Mouse (Mus musculus): ENCODE results near the gene Gm49380. TPM values are rescaled to one million over a fixed set of nuclear protein-coding genes. Genes with fewer than 3 reads are reported as not detected.

Gm49380 gene
- total and polyA plus RNA-seq, 3 experiments = 0.24 TPM; not detected in 2

DNA sequence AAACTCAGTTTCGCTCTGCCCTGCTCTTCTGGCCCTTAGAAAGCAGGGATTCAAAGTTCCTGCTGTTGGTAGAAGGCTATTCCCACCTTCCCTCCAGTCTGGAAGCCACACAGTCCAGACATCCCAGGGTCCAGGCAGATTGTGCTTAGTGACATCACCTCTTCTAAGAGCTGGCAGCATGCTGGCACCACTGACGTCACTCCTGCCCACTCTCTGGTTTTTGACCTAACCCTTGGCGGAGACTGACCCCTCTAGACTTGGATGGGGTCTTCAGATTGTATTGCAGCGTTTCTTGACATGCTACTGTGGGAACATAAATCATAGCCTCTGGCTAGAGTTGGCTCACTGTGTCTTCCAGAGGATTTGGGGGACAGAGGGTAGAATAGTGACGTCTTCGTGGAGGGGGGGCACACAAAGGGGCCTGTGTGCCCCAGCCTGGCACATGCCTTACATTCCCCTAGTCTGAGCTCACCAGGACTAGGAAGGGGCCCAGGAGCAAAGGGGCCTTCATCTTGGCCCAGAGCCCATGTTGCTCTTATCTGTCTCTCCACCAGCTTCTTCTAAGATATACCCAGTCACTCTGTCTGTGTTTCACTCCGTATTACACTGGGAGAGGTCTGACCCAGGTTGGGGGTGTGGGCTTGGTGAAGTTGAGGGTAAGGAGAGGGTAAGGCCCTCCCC lies 22.6 kb upstream of the Gm49380 start (continued):
- no peak for TF ChIP-seq MAZ (IDR thresholded peaks at IDR 0.05; ENCODE audit: low read depth, low read length)
- TF ChIP-seq POLR2A (IDR thresholded peaks at IDR 0.05; ENCODE audit: control insufficient read depth in 1 of 2, insufficient read depth in 1 of 2, low read depth in 1 of 2, low read length in 2 of 2, poor library complexity in 1 of 2) = no peak
- TF ChIP-seq CHD2 (IDR thresholded peaks at IDR 0.05; ENCODE audit: low read length) = no peak
- TF ChIP-seq JUND (IDR thresholded peaks at IDR 0.05; ENCODE audit: low read depth, low read length) = no peak
- no peak for TF ChIP-seq E2F4 (IDR thresholded peaks at IDR 0.05; ENCODE audit: borderline replicate concordance, low read depth, low read length)
- no peak for TF ChIP-seq UBTF (IDR thresholded peaks at IDR 0.05; ENCODE audit: borderline replicate concordance, insufficient read depth, low read depth, low read length)
- no peak for TF ChIP-seq ETS1 (IDR thresholded peaks at IDR 0.05; ENCODE audit: low read depth, low read length)
- TF ChIP-seq MXI1 (IDR thresholded peaks at IDR 0.05; ENCODE audit: low read depth, low read length) = no peak
- no peak for TF ChIP-seq RCOR1 (IDR thresholded peaks at IDR 0.05; ENCODE audit: low read depth, low read length)
- TF ChIP-seq GATA1 (IDR thresholded peaks at IDR 0.05; ENCODE audit: low read depth, low read length) = peak; percentile 75

DNA sequence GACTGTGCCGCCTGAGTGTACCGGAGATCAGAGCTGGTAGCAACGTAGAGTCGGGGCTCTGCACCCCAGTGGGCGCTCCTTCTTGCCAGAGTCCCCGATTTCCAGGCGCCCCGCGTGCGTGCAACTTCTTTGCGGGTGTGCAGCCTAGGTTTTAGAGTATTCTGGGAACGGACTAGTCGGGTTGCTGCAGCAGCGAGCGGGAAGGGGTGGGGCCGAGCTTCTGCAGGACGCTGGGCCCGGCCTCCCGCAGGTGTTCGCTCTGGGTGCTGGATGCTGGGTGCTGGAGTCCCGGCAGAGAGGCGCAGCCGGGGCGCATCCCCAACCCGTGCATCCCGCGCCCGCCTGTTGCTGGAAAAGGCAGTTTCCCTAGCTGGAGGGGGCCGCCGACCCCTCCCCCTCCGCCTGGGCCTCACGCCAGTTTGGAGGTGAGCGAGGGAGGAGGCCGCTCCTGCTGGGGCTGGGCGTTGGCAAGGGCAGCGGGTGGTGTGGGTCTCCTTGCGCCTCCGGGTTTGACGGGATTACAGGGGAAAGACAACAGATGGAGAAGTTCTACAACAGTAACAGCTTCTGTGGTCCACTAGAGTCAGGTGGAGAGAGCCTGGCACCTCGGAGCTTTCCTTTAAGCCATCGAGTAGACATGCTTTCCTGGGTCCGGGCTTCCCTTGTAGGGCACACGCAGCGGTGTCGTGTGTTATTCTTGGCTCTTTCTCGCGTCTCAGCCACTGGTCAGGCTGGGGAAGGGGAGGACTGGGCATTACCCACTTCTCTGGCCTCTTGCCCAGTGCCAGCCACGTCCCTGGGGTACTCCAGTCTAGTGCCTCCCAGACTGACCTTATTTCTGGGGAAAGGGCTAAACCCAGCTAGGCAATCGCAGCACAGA lies 21.8 kb upstream of the Gm49380 start:
- Histone ChIP-seq H3K9ac (ENCODE audit: control insufficient read depth, low read depth, low read length, poor library complexity, severe bottlenecking) (no peak overlapping the region), H3K27ac (ENCODE audit: control insufficient read depth, low read depth, low read length) (no peak overlapping the region), H3K36me3 (ENCODE audit: control insufficient read depth in 1 of 2, insufficient read depth in 2 of 2, low read length in 2 of 2) (peaks cover 0 to 6% of the 10 kb centered on the region in 2 experiments; a peak in 1 of 4 replicates), H3K27me3 (ENCODE audit: control insufficient read depth in 1 of 2, insufficient read depth in 2 of 2, low read length in 2 of 2) (peaks cover 22 to 24% of the 10 kb centered on the region in 2 experiments), H3K4me1 (ENCODE audit: control insufficient read depth in 1 of 2, insufficient read depth in 2 of 2, low read length in 2 of 2) (peaks cover 0 to 12% of the 10 kb centered on the region in 2 experiments; a peak in 3 of 4 replicates), H3K9me3 (replicated peaks; ENCODE audit: insufficient read depth, low read length) (no peaks in the 10 kb centered on the region), H3K4me3 (ENCODE audit: control insufficient read depth in 1 of 2, insufficient read depth in 1 of 2, low read depth in 2 of 2, low read length in 2 of 2) (peak overlapping the region in 1 of 2 experiments; percentile 5; a peak in 1 of 4 replicates), H3K79me2 (ENCODE audit: control insufficient read depth, insufficient read depth, low read length, poor library complexity) (no peaks in the 10 kb centered on the region)
- TF ChIP-seq ZKSCAN1 (IDR thresholded peaks at IDR 0.05; ENCODE audit: low read depth, low read length) (no peak), TBP (IDR thresholded peaks at IDR 0.05; ENCODE audit: low read depth, low read length) (no peak), MYC (IDR thresholded peaks at IDR 0.05; ENCODE audit: low read depth, low read length) (no peak), NELFE (IDR thresholded peaks at IDR 0.05; ENCODE audit: low read depth, low read length) (no peak), CHD2 (IDR thresholded peaks at IDR 0.05; ENCODE audit: low read length) (no peak), USF1 (IDR thresholded peaks at IDR 0.05; ENCODE audit: low read depth, low read length) (no peak), TAL1 (IDR thresholded peaks at IDR 0.05; ENCODE audit: low read length) (no peak), USF2 (IDR thresholded peaks at IDR 0.05; ENCODE audit: borderline replicate concordance in 1 of 2, insufficient read depth in 1 of 2, low read depth in 1 of 2, low read length in 2 of 2) (no peak), POLR2A (IDR thresholded peaks at IDR 0.05; ENCODE audit: control insufficient read depth in 1 of 2, insufficient read depth in 1 of 2, low read depth in 1 of 2, low read length in 2 of 2, poor library complexity in 1 of 2) (no peak), TCF12 (IDR thresholded peaks at IDR 0.05; ENCODE audit: low read depth, low read length) (no peak), UBTF (IDR thresholded peaks at IDR 0.05; ENCODE audit: borderline replicate concordance, insufficient read depth, low read depth, low read length) (no peak), CTCF (IDR thresholded peaks at IDR 0.05 in 2 of 3, conservative IDR thresholded peaks at IDR 0.05 in 1 of 3; ENCODE audit: control insufficient read depth in 1 of 3, insufficient read depth in 1 of 3, low read depth in 2 of 3, low read length in 3 of 3, poor library complexity in 1 of 3, severe bottlenecking in 1 of 3) (no peak), SIN3A (IDR thresholded peaks at IDR 0.05; ENCODE audit: low read length) (no peak), ZMIZ1 (IDR thresholded peaks at IDR 0.05; ENCODE audit: low read depth, low read length) (no peak), ZC3H11A (IDR thresholded peaks at IDR 0.05; ENCODE audit: low read depth, low read length) (no peak), KAT2A (conservative IDR thresholded peaks at IDR 0.05; ENCODE audit: low read depth, low read length) (no peak), GABPA (IDR thresholded peaks at IDR 0.05; ENCODE audit: low read depth, low read length) (no peak), MAX (IDR thresholded peaks at IDR 0.05; ENCODE audit: low read length) (no peak), MAFK (IDR thresholded peaks at IDR 0.05; ENCODE audit: borderline replicate concordance, low read depth, low read length) (no peak)
- peak; percentile 35 for DNase-seq (ENCODE audit: low read depth, low spot score)
